Mouse (Mus musculus) spleen, adult 18-20 months (tissue): ENCODE measurements around the gene Bid.
"Not testable (repeated sequence)": the region's sequence is repeated elsewhere in the genome, so short reads cannot be mapped to it uniquely, and the experiment has no call there.

ENCODE experiments used
- DNase-seq, 2 experiments: peaks; one replicate each; pipeline ENCODE4 v3.0.0; 2022; ENCODE audit warnings: mixed read lengths in 2 of 2

Gene Bid

GRCm38 (mm10) chr6:120903450-120903912, 13.2 kb downstream of the Bid start:
- DNase-seq: no peak

- DNase-seq: peak in 1 of 2 experiments; percentile 26
These were observed 14.6 kb downstream of the Bid start for GRCm38 (mm10) chr6:120901776-120902645.

GRCm38 (mm10) chr6:120898188-120898833, 18.3 kb downstream of the Bid start:
- DNase-seq: peak in 1 of 2 experiments; percentile 39

GRCm38 (mm10) chr6:120894524-120894923, 22.1 kb downstream of the Bid start:
- DNase-seq: no peak

- DNase-seq: no peak
These were observed 22.6 kb downstream of the Bid start for GRCm38 (mm10) chr6:120894089-120894488.

GRCm38 (mm10) chr6:120886696-120887095, 30.0 kb downstream of the Bid start:
- no peak for DNase-seq

- DNase-seq: no peak
These were observed 32.2 kb downstream of the Bid start for GRCm38 (mm10) chr6:120884436-120884835.

- no peak for DNase-seq
These were observed 37.6 kb downstream of the Bid start for GRCm38 (mm10) chr6:120879046-120879445.

GRCm38 (mm10) chr6:120873874-120874273, 42.8 kb downstream of the Bid start:
- no peak for DNase-seq

- no peak for DNase-seq
These were observed 45.4 kb downstream of the Bid start for GRCm38 (mm10) chr6:120871286-120871685.

GRCm38 (mm10) chr6:120868824-120869223, 47.8 kb downstream of the Bid start:
- no peak for DNase-seq

- DNase-seq: no peak
These were observed 50.4 kb downstream of the Bid start for GRCm38 (mm10) chr6:120866051-120866814.

- no peak for DNase-seq
These were observed 56.6 kb downstream of the Bid start for GRCm38 (mm10) chr6:120860079-120860478.

- no peak for DNase-seq
These were observed 58.4 kb downstream of the Bid start for GRCm38 (mm10) chr6:120858217-120858711.

- DNase-seq: no peak
These were observed 62.2 kb downstream of the Bid start for GRCm38 (mm10) chr6:120854413-120854812.

- not testable (repeated sequence) for DNase-seq
These were observed 65.9 kb downstream of the Bid start for GRCm38 (mm10) chr6:120850720-120851119.
